Mouse (Mus musculus) MEL (cell line): ENCODE results near the gene Sall1.

ENCODE experiments used
- CTCF ChIP-seq, 3 experiments: IDR thresholded peaks in 2 of 3; conservative IDR thresholded peaks in 1 of 3; 2 replicates each; pipeline ENCODE4 v1.5.1; 2011 to 2012; ENCODE audit warnings: low read length in 3 of 3, low read depth in 2 of 3, mild to moderate bottlenecking in 2 of 3, improper control_type of control experiment in 1 of 3, inconsistent platforms in 1 of 3, mixed read lengths in 1 of 3, moderate library complexity in 1 of 3; ENCODE audit not compliant: control insufficient read depth in 1 of 3, insufficient read depth in 1 of 3, poor library complexity in 1 of 3, severe bottlenecking in 1 of 3
- HCFC1 ChIP-seq: IDR thresholded peaks from 2 replicates; pipeline ENCODE4 v1.6.1; 2012; ENCODE audit warnings: low read depth, mild to moderate bottlenecking, inconsistent platforms, low read length, improper control_type of control experiment, moderate library complexity
- KAT2A ChIP-seq: conservative IDR thresholded peaks from 2 replicates; pipeline ENCODE4 v1.6.1; 2012; ENCODE audit warnings: low read depth, low read length, improper control_type of control experiment, inconsistent platforms
- NRF1 ChIP-seq: IDR thresholded peaks from 2 replicates; pipeline ENCODE4 v1.6.1; 2014; ENCODE audit warnings: low read depth, mild to moderate bottlenecking, inconsistent platforms, low read length, improper control_type of control experiment, moderate library complexity; ENCODE audit not compliant: poor library complexity, insufficient read depth, severe bottlenecking
- POLR2A ChIP-seq, 2 experiments: IDR thresholded peaks; 2 replicates each; pipeline ENCODE4 v1.6.1; 2011 to 2012; ENCODE audit warnings: low read length in 2 of 2, mild to moderate bottlenecking in 2 of 2, control low read depth in 1 of 2, improper control_type of control experiment in 1 of 2, low read depth in 1 of 2, moderate library complexity in 1 of 2; ENCODE audit not compliant: control insufficient read depth in 1 of 2, insufficient read depth in 1 of 2, poor library complexity in 1 of 2
- USF2 ChIP-seq, 2 experiments: IDR thresholded peaks; 2 replicates each; pipeline ENCODE4 v1.6.1; 2011 to 2012; ENCODE audit warnings: improper control_type of control experiment in 2 of 2, low read length in 2 of 2, borderline replicate concordance in 1 of 2, inconsistent platforms in 1 of 2, low read depth in 1 of 2, mild to moderate bottlenecking in 1 of 2; ENCODE audit not compliant: insufficient read depth in 1 of 2

GRCm38 (mm10) chr8:89004041-89004440 lies 39.9 kb downstream of the Sall1 start:
- TF ChIP-seq CTCF (IDR thresholded peaks at IDR 0.05 in 2 of 3, conservative IDR thresholded peaks at IDR 0.05 in 1 of 3; ENCODE audit: control insufficient read depth in 1 of 3, insufficient read depth in 1 of 3, low read depth in 2 of 3, low read length in 3 of 3, poor library complexity in 1 of 3, severe bottlenecking in 1 of 3) (no peak), POLR2A (IDR thresholded peaks at IDR 0.05; ENCODE audit: control insufficient read depth in 1 of 2, insufficient read depth in 1 of 2, low read depth in 1 of 2, low read length in 2 of 2, poor library complexity in 1 of 2) (no peak), NRF1 (no peak), KAT2A (no peak), USF2 (IDR thresholded peaks at IDR 0.05; ENCODE audit: borderline replicate concordance in 1 of 2, insufficient read depth in 1 of 2, low read depth in 1 of 2, low read length in 2 of 2) (no peak), HCFC1 (no peak)
